Mouse (Mus musculus) limb, embryonic 15.5 days (tissue): Measurements from ENCODE around the gene Rtraf. TPM values are rescaled to one million over a fixed set of nuclear protein-coding genes. Genes with fewer than 3 reads are reported as not detected.

Experiments used
- ATAC-seq: fragments of 200-750 bp; cut with Nextera tagmentation; 2 replicates; pipeline ENCODE4 v1.8.0; 2017; ENCODE audit warnings: low read depth, moderate TSS enrichment; ENCODE audit not compliant: insufficient number of reproducible peaks, low FRiP score, low TSS enrichment
- H3K27ac ChIP-seq: fragments of 300-500 bp; sonication (generic); 2 replicates; pipeline ENCODE4 v1.5.1; 2015; ENCODE audit warnings: moderate library complexity, mild to moderate bottlenecking, inconsistent platforms
- H3K27me3 ChIP-seq: fragments of 300-500 bp; sonication (generic); 2 replicates; pipeline ENCODE4 v1.6.1; 2015; ENCODE audit warnings: inconsistent platforms
- H3K36me3 ChIP-seq: fragments of 300-500 bp; sonication (generic); 2 replicates; pipeline ENCODE4 v1.6.1; 2015; ENCODE audit warnings: inconsistent platforms
- H3K4me1 ChIP-seq: fragments of 300-500 bp; sonication (generic); 2 replicates; pipeline ENCODE4 v1.6.1; 2015; ENCODE audit warnings: inconsistent platforms
- H3K4me2 ChIP-seq: fragments of 300-500 bp; sonication (generic); 2 replicates; pipeline ENCODE4 v1.6.1; 2015; ENCODE audit warnings: mild to moderate bottlenecking, inconsistent platforms
- H3K4me3 ChIP-seq: fragments of 300-500 bp; sonication (generic); 2 replicates; pipeline ENCODE4 v1.5.1; 2015; ENCODE audit warnings: mild to moderate bottlenecking, inconsistent platforms
- H3K9ac ChIP-seq: fragments of 300-500 bp; sonication (generic); 2 replicates; pipeline ENCODE4 v1.6.1; 2015; ENCODE audit warnings: inconsistent platforms
- H3K9me3 ChIP-seq: fragments of 300-500 bp; sonication (generic); 2 replicates; pipeline ENCODE4 v1.6.1; 2016; ENCODE audit warnings: inconsistent platforms
- WGBS: fragments of 180-500 bp; shearing (Covaris S2); methylation state at CpG from one replicate; pipeline ENCODE4 v1.1.7; 2015; 5-methylcytosine and 5-hydroxymethylcytosine counted together
- polyA plus RNA-seq: library from polyadenylated mRNA; unstranded; fragments of >200 nt; fragmentation: Nextera tagmentation; extraction: Ambion mirVana; gene quantifications from 2 replicates; pipeline ENCODE4 v1.2.1, GENCODE M21; 2015

Gene Rtraf
- polyA plus RNA-seq, 1 experiment from 2014 or later = 202 TPM

DNA sequence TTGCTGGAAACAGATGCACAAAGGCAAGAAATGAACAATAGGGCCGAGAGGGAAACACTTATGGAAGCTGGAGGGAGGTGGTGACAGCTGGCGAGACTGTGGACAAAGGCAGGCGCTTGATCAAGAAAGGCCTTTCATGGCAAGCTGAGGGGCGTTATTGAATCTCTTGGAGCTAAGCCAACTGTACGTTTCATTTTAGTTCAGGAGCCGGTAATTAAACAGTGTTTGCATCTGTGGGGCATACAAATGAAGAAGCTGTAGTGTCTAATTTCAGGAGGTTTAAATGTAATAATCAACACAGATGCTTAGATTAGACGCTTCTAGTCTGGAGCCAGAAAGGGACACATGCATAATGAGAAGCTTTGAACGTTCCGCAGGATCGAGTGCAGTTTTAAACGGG is 1.9 kb upstream of the Rtraf start:
- 62% methylated on average over 11 of the region's 11 CpGs for WGBS
- Histone ChIP-seq H3K4me1 (peaks cover 12% of the 10 kb centered on the region), H3K36me3 (peaks cover 12% of the 10 kb centered on the region), H3K27ac (no peak overlapping the region), H3K27me3 (no peaks in the 10 kb centered on the region), H3K4me2 (no peak overlapping the region), H3K4me3 (no peak overlapping the region), H3K9me3 (no peaks in the 10 kb centered on the region), H3K9ac (no peak overlapping the region)
- ATAC-seq = no peak

DNA sequence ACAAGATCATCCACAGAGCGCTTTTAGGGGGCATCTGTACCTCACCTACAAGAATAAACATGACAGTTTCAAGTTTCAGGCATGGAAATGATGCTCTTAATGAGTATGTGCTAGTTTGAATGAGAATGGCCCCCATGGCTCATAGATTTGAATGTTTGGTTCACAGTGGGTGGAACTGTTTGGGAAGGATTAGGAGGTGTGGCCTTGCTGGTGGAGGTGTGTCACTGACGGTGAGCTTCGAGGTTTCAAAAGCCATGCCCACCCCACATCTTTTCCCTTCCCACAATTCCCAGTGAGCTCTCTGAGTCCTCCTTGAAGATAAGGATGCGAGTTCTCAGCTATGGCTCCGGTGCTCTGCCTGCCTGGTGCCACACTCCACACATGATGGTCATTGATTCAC is 1.9 kb downstream of the Rtraf start:
- Histone ChIP-seq H3K4me1 (peaks cover 12% of the 10 kb centered on the region), H3K9me3 (no peaks in the 10 kb centered on the region), H3K4me2 (no peak overlapping the region), H3K9ac (no peak overlapping the region), H3K4me3 (no peak overlapping the region), H3K27me3 (no peaks in the 10 kb centered on the region), H3K27ac (no peak overlapping the region), H3K36me3 (peaks cover 27% of the 10 kb centered on the region)
- ATAC-seq = no peak
- 95% methylated on average over 5 of the region's 5 CpGs for WGBS

DNA sequence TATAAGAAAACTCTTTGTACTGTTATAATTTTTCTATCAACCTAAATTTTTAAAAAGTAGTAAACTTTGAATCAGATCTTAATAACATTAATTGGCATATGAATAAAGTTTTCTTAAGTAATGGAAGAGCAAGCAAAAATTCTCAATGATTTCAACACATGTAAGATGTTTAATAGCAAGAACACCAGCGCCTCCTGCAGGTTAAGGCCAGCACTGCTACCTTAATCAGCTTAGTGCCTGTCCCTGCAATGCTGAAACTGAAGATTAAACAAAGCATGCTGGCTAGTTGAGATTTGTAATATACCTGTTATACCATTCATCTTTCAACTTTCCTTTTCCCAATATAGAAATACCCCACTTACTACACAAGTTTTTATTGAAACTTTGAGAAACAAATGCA is 5.7 kb downstream of the Rtraf start:
- Histone ChIP-seq H3K4me3 (no peak overlapping the region), H3K9ac (no peak overlapping the region), H3K9me3 (no peaks in the 10 kb centered on the region), H3K4me2 (no peak overlapping the region), H3K36me3 (peaks cover 59% of the 10 kb centered on the region), H3K4me1 (peaks cover 6% of the 10 kb centered on the region), H3K27ac (no peak overlapping the region), H3K27me3 (no peaks in the 10 kb centered on the region)
- 9% methylated on average over 1 of the region's 1 CpGs for WGBS
- ATAC-seq = no peak

- Histone ChIP-seq H3K27ac (no peak overlapping the region), H3K9me3 (no peaks in the 10 kb centered on the region), H3K4me1 (0 out of 2 replicates have a peak, but pooled peaks cover 3% of the 10 kb centered on the region), H3K4me2 (no peak overlapping the region), H3K4me3 (no peak overlapping the region), H3K36me3 (peaks cover 62% of the 10 kb centered on the region), H3K9ac (no peak overlapping the region), H3K27me3 (no peaks in the 10 kb centered on the region)
- ATAC-seq = no peak
- 93% methylated on average over 2 of the region's 2 CpGs for whole genome bisulfite sequencing
Measured at GRCm38 (mm10) chr14:19813061-19813460, 10.6 kb downstream of the Rtraf start.

DNA sequence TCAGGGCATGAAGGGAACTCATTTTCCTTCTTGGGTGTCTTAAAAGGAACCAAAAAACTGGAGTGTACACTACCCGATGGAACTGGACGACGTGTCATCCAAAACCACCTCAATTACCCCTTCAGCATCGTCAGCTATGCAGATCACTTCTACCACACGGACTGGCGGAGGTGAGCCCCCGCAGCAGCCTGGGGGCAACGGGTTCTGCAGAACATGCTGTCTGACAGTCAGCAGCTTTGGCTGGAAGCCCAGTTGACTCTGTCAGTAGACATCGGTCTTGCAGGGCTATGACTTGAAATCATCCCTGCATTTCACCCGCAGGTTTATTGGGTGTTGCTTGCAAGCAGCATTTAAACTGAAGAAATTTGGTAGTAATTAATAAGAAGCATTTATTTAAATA is 13.7 kb downstream of the Rtraf start:
- no peak overlapping the region for H3K27ac ChIP-seq
- WGBS = 61% methylated on average over 10 of the region's 10 CpGs
- H3K36me3 ChIP-seq = peaks cover 50% of the 10 kb centered on the region
- no peak for ATAC-seq
- H3K9ac ChIP-seq = no peak overlapping the region
- no peak overlapping the region for H3K4me3 ChIP-seq
- 0 out of 2 replicates have a peak, but pooled peaks cover 3% of the 10 kb centered on the region for H3K4me1 ChIP-seq
- H3K4me2 ChIP-seq = no peak overlapping the region
- H3K27me3 ChIP-seq = no peaks in the 10 kb centered on the region
- no peaks in the 10 kb centered on the region for H3K9me3 ChIP-seq

DNA sequence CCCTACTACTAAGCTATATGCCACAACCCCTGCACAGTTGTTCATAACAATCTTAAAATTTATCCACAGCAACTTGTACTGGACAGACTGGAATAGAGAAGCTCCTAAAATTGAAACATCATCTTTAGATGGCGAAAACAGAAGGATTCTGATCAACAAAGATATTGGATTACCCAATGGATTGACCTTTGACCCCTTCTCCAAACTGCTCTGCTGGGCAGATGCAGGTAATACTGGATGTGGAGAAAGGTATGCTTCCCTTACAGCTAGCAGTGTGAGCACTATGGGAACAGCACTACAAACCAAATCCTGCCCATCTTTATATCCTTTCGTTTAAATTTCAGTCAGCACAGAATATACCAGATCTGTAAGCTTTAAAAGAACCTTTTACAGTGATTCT is 15.8 kb downstream of the Rtraf start:
- Histone ChIP-seq H3K4me1 (peaks cover 10% of the 10 kb centered on the region), H3K4me3 (no peak overlapping the region), H3K27me3 (no peaks in the 10 kb centered on the region), H3K9me3 (no peaks in the 10 kb centered on the region), H3K9ac (no peak overlapping the region), H3K4me2 (no peak overlapping the region), H3K27ac (no peak overlapping the region), H3K36me3 (peaks cover 34% of the 10 kb centered on the region)
- WGBS = 90% methylated on average over 2 of the region's 2 CpGs
- ATAC-seq = no peak

DNA sequence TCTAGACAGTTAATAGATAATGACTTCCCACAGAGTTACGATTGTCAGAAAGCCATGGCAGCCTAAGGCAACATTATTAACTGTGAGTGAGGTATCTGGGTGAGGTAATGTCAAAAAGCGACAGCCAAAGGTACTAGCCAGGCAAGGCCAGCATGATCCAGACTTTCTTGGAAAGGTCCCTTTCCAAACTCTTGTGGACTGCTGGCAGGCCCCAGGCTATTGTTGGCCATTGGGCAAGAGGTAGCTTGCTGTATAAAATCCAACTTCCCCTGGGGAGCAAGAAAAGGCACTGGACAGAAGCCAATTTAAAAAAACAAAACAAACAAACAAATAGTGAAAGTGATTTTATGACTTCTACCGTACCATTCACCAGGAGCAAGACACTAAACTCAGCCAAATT is 16.3 kb downstream of the Rtraf start:
- no peaks in the 10 kb centered on the region for H3K9me3 ChIP-seq
- peaks cover 28% of the 10 kb centered on the region for H3K36me3 ChIP-seq
- peaks cover 10% of the 10 kb centered on the region for H3K4me1 ChIP-seq
- ATAC-seq = no peak
- H3K4me2 ChIP-seq = no peak overlapping the region
- no peak overlapping the region for H3K9ac ChIP-seq
- H3K4me3 ChIP-seq = no peak overlapping the region
- no peak overlapping the region for H3K27ac ChIP-seq
- no peaks in the 10 kb centered on the region for H3K27me3 ChIP-seq
- 54% methylated on average over 3 of the region's 3 CpGs for WGBS

DNA sequence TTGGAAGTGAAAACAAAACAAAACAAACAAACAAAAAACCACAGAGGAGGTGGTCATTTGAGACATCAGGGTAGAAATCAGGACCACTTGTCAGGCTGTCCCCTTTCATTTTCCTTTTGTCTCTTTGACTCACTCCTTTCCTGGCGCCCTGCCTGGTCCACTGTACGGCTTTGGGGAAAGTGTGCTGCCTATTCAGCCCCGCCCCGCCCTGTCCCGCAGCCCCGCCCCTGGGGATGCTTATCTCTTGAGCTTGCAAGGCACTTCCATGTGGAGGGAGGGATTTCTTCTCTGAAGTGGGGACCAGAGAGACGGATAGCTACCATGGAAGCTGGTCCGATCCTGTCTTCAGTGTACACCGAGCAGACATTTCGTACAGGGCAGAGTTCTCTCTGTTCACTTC is 20.0 kb downstream of the Rtraf start:
- peak overlapping the region; percentile 44 for H3K27ac ChIP-seq
- no peak overlapping the region for H3K4me2 ChIP-seq
- H3K36me3 ChIP-seq = peaks cover 24% of the 10 kb centered on the region
- no peaks in the 10 kb centered on the region for H3K27me3 ChIP-seq
- no peak overlapping the region for H3K4me3 ChIP-seq
- no peaks in the 10 kb centered on the region for H3K9me3 ChIP-seq
- ATAC-seq = no peak
- H3K4me1 ChIP-seq = peaks cover 8% of the 10 kb centered on the region
- H3K9ac ChIP-seq = no peak overlapping the region
- 64% methylated on average over 10 of the region's 10 CpGs for WGBS

DNA sequence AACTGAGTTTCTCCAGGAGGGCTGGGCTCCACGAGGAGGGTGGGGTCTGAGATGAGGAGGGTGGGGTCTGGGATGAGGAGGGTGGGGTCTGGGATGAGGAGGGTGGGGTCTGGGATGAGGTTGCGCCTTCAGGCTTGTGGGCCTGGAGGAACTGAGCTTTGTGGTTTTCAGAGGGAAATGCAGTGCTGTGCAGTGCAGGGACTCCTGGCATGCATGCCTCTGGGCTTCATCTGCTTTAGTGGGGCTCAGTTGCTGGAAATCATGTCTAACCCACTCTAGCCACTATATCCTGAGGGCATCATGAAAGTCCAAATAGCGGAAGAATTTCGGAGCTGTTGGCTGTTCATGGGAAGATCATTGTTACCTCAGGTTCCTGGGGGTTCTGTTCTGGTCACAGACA is 20.4 kb downstream of the Rtraf start:
- Histone ChIP-seq H3K4me3 (no peak overlapping the region), H3K27ac (peak overlapping the region; percentile 44; the same call in 1 of the 2 replicates), H3K36me3 (peaks cover 28% of the 10 kb centered on the region), H3K27me3 (no peaks in the 10 kb centered on the region), H3K4me2 (no peak overlapping the region), H3K9me3 (no peaks in the 10 kb centered on the region), H3K9ac (no peak overlapping the region), H3K4me1 (peaks cover 8% of the 10 kb centered on the region)
- no peak for ATAC-seq
- WGBS = 59% methylated on average over 4 of the region's 4 CpGs

- H3K4me3 ChIP-seq = no peak overlapping the region
- 86% methylated on average over 8 of the region's 8 CpGs for WGBS
- H3K4me1 ChIP-seq = peaks cover 8% of the 10 kb centered on the region
- peaks cover 34% of the 10 kb centered on the region for H3K36me3 ChIP-seq
- H3K27ac ChIP-seq = no peak overlapping the region
- no peak for ATAC-seq
- H3K9me3 ChIP-seq = no peaks in the 10 kb centered on the region
- H3K27me3 ChIP-seq = no peaks in the 10 kb centered on the region
- H3K9ac ChIP-seq = no peak overlapping the region
- H3K4me2 ChIP-seq = no peak overlapping the region
Measured at GRCm38 (mm10) chr14:19801474-19802215, 22.0 kb downstream of the Rtraf start.

- Histone ChIP-seq H3K9me3 (no peaks in the 10 kb centered on the region), H3K27ac (no peak overlapping the region), H3K36me3 (peaks cover 28% of the 10 kb centered on the region), H3K4me1 (peaks cover 8% of the 10 kb centered on the region), H3K4me2 (no peak overlapping the region), H3K27me3 (no peaks in the 10 kb centered on the region), H3K4me3 (no peak overlapping the region), H3K9ac (no peak overlapping the region)
- ATAC-seq = no peak
- WGBS = 52% methylated on average over 2 of the region's 2 CpGs
Measured at GRCm38 (mm10) chr14:19800485-19800884, 23.1 kb downstream of the Rtraf start.

DNA sequence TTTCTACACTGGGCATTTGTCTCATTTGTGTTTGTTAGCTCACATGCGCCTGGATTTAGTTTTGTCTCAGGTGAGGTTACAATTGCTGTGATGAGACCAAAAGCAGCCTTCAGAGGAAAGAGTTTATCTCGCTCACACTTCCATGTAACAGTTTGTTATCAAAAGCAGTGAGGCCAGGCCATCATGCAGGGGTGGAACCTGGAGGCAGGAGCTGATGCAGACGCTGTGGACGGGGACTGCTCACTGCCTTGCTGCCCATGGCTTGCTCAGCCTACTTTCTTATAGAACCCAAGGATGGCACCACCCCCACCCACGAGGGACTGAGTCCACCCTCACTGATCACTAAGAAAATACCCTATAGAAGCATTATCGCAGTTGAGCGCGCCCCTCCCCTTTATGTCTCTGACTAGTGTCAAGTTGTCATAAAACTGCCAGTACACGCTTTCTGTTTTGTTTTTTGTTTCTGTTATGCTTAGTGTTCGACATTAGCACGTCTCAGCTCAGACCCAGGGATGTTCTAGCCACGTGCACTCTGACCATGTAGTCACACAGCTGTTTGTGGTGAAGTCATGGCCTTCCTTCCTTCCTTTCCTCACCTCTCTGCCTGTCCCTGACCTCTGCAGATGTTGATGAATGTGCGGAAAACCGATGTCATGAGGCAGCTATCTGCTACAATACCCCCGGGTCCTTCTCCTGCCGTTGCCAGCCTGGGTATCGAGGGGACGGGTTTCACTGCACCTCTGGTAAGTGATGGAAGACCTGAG is 26.9 kb downstream of the Rtraf start:
- no peaks in the 10 kb centered on the region for H3K27me3 ChIP-seq
- H3K9ac ChIP-seq = no peak overlapping the region
- no peak overlapping the region for H3K27ac ChIP-seq
- H3K4me1 ChIP-seq = no peaks in the 10 kb centered on the region
- H3K4me2 ChIP-seq = no peak overlapping the region
- no peak overlapping the region for H3K4me3 ChIP-seq
- no peak for ATAC-seq
- WGBS = 79% methylated on average over 18 of the region's 18 CpGs
- H3K9me3 ChIP-seq = no peaks in the 10 kb centered on the region
- H3K36me3 ChIP-seq = peaks cover 33% of the 10 kb centered on the region
